Comparison of ENCODE assay signal across 15 mouse cellular contexts in genomic region chr2:102279779-102280178, GRCm38 (mm10).
DNase-seq lines count a peak whose midpoint lies in the region.
"Had no signal": no experiment of that assay in that cellular context is flagged by ENCODE, and none has a peak within 500 bp of the region (broad histone marks: within the 10 kb centered on the region; RNA-seq: fewer than 3 reads in every experiment).

No protein-coding gene starts in this region.

- peak; percentile 68 for DNase-seq in heart, adult 11 months
- DNase-seq in heart, postnatal 10 days, result no peak
- DNase-seq in layer of hippocampus, adult 9-11 months, result peak; percentile 37
- no peak for DNase-seq in layer of hippocampus, adult 11-12 months (ENCODE audit: low spot score)
- DNase-seq in right cerebral cortex, adult 18-20 months, result peak; percentile 35
- no peak for DNase-seq in right cerebral cortex, postnatal 10 days (ENCODE audit: low spot score in 2 of 2)
- DNase-seq in lung, postnatal 4 days, result no peak
- DNase-seq: adrenal gland, adult 2 months; adrenal gland, postnatal 10 days; adrenal gland, postnatal 25 days; cerebellum, adult 11-12 months; cerebellum, adult 2 months; cerebellum, adult 9-10 months; cerebellum, postnatal 10 days; cerebellum, postnatal 25 days had no signal

- intact Hi-C loops in heart, postnatal 10 days (cut with DNase I), result no loop called here

Comparison
In these comparisons a context has a peak if more than half of its experiments do, and no peak if none do; other contexts are left out.
1. DNase-seq: peak in heart, adult 11 months (single experiment), layer of hippocampus, adult 9-11 months (single experiment) and right cerebral cortex, adult 18-20 months (single experiment); none in heart, postnatal 10 days (0 of 2), layer of hippocampus, adult 11-12 months (single experiment), right cerebral cortex, postnatal 10 days (0 of 2) and lung, postnatal 4 days (0 of 2).